Mouse (Mus musculus) liver, postnatal 0 days (tissue): ENCODE data around the gene Gphn. TPM values are rescaled to one million over a fixed set of nuclear protein-coding genes. Genes with fewer than 3 reads are reported as not detected.

Experiments
- ATAC-seq: fragments of 200-750 bp; cut with Nextera tagmentation; 2 replicates; pipeline ENCODE4 v1.8.0; 2017; ENCODE audit warnings: mild to moderate bottlenecking, moderate library complexity
- DNase-seq: peaks from one replicate; pipeline ENCODE4 v3.0.0-alpha.2; 2016
- H3K27ac ChIP-seq: fragments of 300-500 bp; sonication (generic); 2 replicates; pipeline ENCODE4 v1.5.1; 2014; ENCODE audit warnings: antibody characterized with exemption, moderate library complexity, mild to moderate bottlenecking, low read depth
- H3K27me3 ChIP-seq: fragments of 300-500 bp; sonication (generic); 2 replicates; pipeline ENCODE4 v1.6.1; 2014; ENCODE audit warnings: low read length, control low read depth, mixed read lengths; ENCODE audit not compliant: insufficient read depth
- H3K36me3 ChIP-seq: fragments of 300-500 bp; sonication (generic); replicated peaks from 2 replicates; pipeline ENCODE4 v1.6.1; 2014; ENCODE audit warnings: mild to moderate bottlenecking, control low read depth, low read length, moderate library complexity, mixed read lengths; ENCODE audit not compliant: insufficient read depth
- H3K4me1 ChIP-seq: fragments of 300-500 bp; sonication (generic); 2 replicates; pipeline ENCODE4 v1.6.1; 2014; ENCODE audit warnings: antibody characterized with exemption, mild to moderate bottlenecking, control low read depth; ENCODE audit not compliant: insufficient read depth
- H3K4me2 ChIP-seq: fragments of 300-500 bp; sonication (generic); 2 replicates; pipeline ENCODE4 v1.6.1; 2014; ENCODE audit warnings: low read depth, mild to moderate bottlenecking, low read length, moderate library complexity, mixed read lengths
- H3K4me3 ChIP-seq: fragments of 300-500 bp; sonication (generic); 2 replicates; pipeline ENCODE4 v1.5.1; 2014; ENCODE audit warnings: low read depth, low read length
- H3K9ac ChIP-seq: fragments of 300-500 bp; sonication (generic); replicated peaks from 2 replicates; pipeline ENCODE4 v1.6.1; 2014; ENCODE audit warnings: mild to moderate bottlenecking, moderate library complexity
- H3K9me3 ChIP-seq: fragments of 300-500 bp; sonication (generic); 2 replicates; pipeline ENCODE4 v1.6.1; 2016; ENCODE audit warnings: mild to moderate bottlenecking, control low read depth, low read length, mixed read lengths
- CTCF ChIP-seq: sonication (generic); IDR thresholded peaks from 2 replicates; pipeline ENCODE4 v1.5.1; 2016; ENCODE audit warnings: antibody characterized with exemption, low read depth
- EP300 ChIP-seq: IDR thresholded peaks from 2 replicates; pipeline ENCODE4 v1.6.1; 2016; ENCODE audit warnings: antibody characterized with exemption, low read depth, mild to moderate bottlenecking
- WGBS: fragments of 180-500 bp; shearing (Covaris S2); extraction: QIAGEN DNeasy Blood & Tissue Kit; methylation state at CpG from one replicate; pipeline ENCODE4 v1.1.7; 2014; ENCODE audit not compliant: insufficient replicate concordance; 5-methylcytosine and 5-hydroxymethylcytosine counted together
- polyA plus RNA-seq: library from polyadenylated mRNA; unstranded; fragments of >200 nt; fragmentation: Nextera tagmentation; extraction: Ambion mirVana; gene quantifications from 2 replicates; pipeline ENCODE4 v1.2.1, GENCODE M21; 2015

Gphn gene
- polyA plus RNA-seq: 6.0 and 6.1 TPM in 2 replicates

GRCm38 (mm10) chr12:78225707-78226518 lies at the start of gene Gphn:
Gphn (plus strand) TSS chr12:78226379.
- Histone ChIP-seq H3K9me3 (no peaks in the 10 kb centered on the region), H3K27ac (peak within 1 kb of the TSS; percentile 90), H3K4me3 (peak within 1 kb of the TSS; percentile 95), H3K9ac (peak within 1 kb of the TSS; percentile 73), H3K27me3 (no peaks in the 10 kb centered on the region), H3K4me2 (peak within 1 kb of the TSS; percentile 79), H3K4me1 (no peaks in the 10 kb centered on the region), H3K36me3 (no peaks in the 10 kb centered on the region)
- WGBS: 1% methylated on average over 61 of the region's 70 CpGs
- ATAC-seq (peak; percentile 89), DNase-seq (peak; percentile 87)
- TF ChIP-seq CTCF (peak; percentile 14), EP300 (no peak)

GRCm38 (mm10) chr12:78181452-78181851 lies 44.7 kb upstream of the Gphn start:
- no peaks in the 10 kb centered on the region for H3K9me3 ChIP-seq
- H3K4me3 ChIP-seq: no peak overlapping the region
- WGBS: 60% methylated on average over 2 of the region's 2 CpGs
- ATAC-seq: no peak
- TF ChIP-seq CTCF: no peak
- no peak for TF ChIP-seq EP300
- no peaks in the 10 kb centered on the region for H3K4me1 ChIP-seq
- no peak overlapping the region for H3K4me2 ChIP-seq
- DNase-seq: no peak
- no peak overlapping the region for H3K9ac ChIP-seq
- H3K27ac ChIP-seq: no peak overlapping the region
- no peaks in the 10 kb centered on the region for H3K36me3 ChIP-seq
- no peaks in the 10 kb centered on the region for H3K27me3 ChIP-seq

- H3K4me3 ChIP-seq: no peak within 1 kb of the TSS
- ATAC-seq (no peak), DNase-seq (no peak)
- H3K9me3 ChIP-seq: no peaks in the 10 kb centered on the region
- H3K27ac ChIP-seq: no peak within 1 kb of the TSS
- no peaks in the 10 kb centered on the region for H3K36me3 ChIP-seq
- H3K27me3 ChIP-seq: no peaks in the 10 kb centered on the region
- H3K9ac ChIP-seq: no peak within 1 kb of the TSS
- no peaks in the 10 kb centered on the region for H3K4me1 ChIP-seq
- H3K4me2 ChIP-seq: no peak within 1 kb of the TSS
- TF ChIP-seq EP300 (no peak), CTCF (no peak)
These were observed 32.2 kb upstream of the Gphn start, which contains the start of gene Gm6657 for GRCm38 (mm10) chr12:78193942-78194341. Gm6657 (plus strand) TSS chr12:78194242.

- Histone ChIP-seq H3K27ac (no peak overlapping the region), H3K9ac (no peak overlapping the region), H3K4me1 (no peaks in the 10 kb centered on the region), H3K27me3 (no peaks in the 10 kb centered on the region), H3K4me3 (no peak overlapping the region), H3K4me2 (no peak overlapping the region), H3K9me3 (no peaks in the 10 kb centered on the region), H3K36me3 (no peaks in the 10 kb centered on the region)
- ATAC-seq: no peak
- DNase-seq: no peak
- no peak for TF ChIP-seq EP300
- WGBS: 30% methylated on average over 2 of the region's 2 CpGs
These were observed 30.8 kb upstream of the Gphn start for GRCm38 (mm10) chr12:78195368-78195767.

GRCm38 (mm10) chr12:78203646-78204045 lies 22.5 kb upstream of the Gphn start:
- no peak for ATAC-seq
- Histone ChIP-seq H3K9me3 (no peaks in the 10 kb centered on the region), H3K4me2 (no peak overlapping the region), H3K36me3 (no peaks in the 10 kb centered on the region), H3K27ac (no peak overlapping the region), H3K4me1 (peaks cover 7% of the 10 kb centered on the region), H3K27me3 (no peaks in the 10 kb centered on the region), H3K9ac (no peak overlapping the region), H3K4me3 (no peak overlapping the region)
- 74% methylated on average over 5 of the region's 5 CpGs for WGBS
- no peak for DNase-seq
- TF ChIP-seq EP300 (no peak), CTCF (no peak)

- H3K4me2 ChIP-seq: peak overlapping the region; percentile 61
- DNase-seq (peak; percentile 51), ATAC-seq (peak; percentile 96)
- H3K4me3 ChIP-seq: peak overlapping the region; percentile 45
- H3K4me1 ChIP-seq: peaks cover 7% of the 10 kb centered on the region
- 4% methylated on average over 5 of the region's 5 CpGs for WGBS
- H3K9ac ChIP-seq: no peak overlapping the region
- H3K27me3 ChIP-seq: no peaks in the 10 kb centered on the region
- TF ChIP-seq EP300 (peak; percentile 63), CTCF (peak; percentile 85)
- H3K27ac ChIP-seq: peak overlapping the region; percentile 73
- H3K9me3 ChIP-seq: no peaks in the 10 kb centered on the region
- no peaks in the 10 kb centered on the region for H3K36me3 ChIP-seq
These were observed 20.1 kb upstream of the Gphn start for GRCm38 (mm10) chr12:78205915-78206570.
